Mouse (Mus musculus): ENCODE data around the gene Etnk2.

Gene Etnk2

DNA sequence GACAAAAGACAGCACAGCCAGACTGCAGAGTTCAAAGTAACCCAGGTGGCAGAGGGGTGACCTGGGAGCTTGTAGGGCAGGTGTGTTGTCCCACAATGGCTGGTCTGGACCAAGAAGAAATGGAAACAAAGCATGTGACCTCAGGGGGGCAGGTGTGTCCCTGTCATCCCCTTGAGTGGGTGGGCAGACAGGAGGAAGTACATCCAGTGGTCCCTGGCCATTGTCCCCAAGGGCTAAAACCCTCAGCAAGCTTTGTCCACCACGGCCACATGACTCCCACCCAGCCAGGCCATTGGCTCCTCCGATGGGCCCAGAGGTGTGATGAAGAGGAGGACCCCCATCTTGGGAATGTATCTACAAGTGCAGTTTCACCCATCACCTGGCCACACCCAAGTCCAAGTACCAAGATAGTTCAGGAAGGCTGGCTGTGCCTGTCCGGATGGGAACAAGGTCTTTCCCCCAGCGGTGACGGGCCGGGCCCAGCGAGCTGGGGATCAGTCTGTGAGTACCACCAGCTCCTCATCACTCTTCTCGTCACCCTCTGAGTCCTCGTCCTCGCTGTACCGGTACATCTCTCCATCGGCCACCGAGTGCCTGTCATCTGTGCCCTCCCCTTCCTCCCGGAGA, 19.9 kb downstream of the Etnk2 start:
- DNase-seq, result no peak

DNA sequence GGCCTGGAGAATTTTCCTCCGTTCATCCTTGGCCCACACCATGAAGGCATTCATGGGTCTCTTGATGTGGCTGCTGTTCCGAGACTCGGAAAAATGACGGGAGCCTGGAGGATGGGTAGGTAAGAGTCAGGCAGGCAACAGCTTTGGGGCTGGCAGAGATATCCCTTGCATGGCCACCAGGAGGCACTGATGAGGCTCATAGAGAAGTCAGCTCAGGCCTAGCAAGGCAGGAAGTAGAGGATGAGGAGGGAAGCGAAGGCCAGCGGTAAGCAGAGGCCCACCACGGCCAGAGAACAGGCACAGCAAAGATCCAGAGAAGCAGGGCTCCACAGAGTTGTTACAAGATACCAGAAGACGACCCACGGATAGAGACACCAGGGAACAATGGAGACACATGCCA, 22.1 kb downstream of the Etnk2 start:
- DNase-seq, result peak; percentile 68 to 80

DNA sequence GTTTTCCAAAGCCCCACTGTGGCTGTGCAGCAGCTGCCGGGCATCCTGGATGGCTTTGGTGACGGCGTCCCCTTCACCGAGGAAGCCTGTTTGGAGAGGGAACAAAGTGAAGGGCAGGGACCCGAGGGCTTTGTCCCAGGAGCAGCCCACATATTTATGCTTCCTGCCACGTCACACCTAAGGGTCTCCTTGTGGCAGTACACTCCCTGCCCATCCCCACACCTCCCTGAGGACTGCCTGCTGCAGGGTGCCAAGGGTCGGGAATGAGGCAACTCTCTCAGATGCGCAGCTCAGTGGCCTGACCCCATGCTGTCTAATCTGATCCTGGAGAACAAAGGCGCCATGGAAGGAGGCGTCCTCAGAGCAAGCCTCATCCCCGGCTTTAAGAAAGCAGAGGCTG, 22.8 kb downstream of the Etnk2 start:
- no peak for DNase-seq

DNA sequence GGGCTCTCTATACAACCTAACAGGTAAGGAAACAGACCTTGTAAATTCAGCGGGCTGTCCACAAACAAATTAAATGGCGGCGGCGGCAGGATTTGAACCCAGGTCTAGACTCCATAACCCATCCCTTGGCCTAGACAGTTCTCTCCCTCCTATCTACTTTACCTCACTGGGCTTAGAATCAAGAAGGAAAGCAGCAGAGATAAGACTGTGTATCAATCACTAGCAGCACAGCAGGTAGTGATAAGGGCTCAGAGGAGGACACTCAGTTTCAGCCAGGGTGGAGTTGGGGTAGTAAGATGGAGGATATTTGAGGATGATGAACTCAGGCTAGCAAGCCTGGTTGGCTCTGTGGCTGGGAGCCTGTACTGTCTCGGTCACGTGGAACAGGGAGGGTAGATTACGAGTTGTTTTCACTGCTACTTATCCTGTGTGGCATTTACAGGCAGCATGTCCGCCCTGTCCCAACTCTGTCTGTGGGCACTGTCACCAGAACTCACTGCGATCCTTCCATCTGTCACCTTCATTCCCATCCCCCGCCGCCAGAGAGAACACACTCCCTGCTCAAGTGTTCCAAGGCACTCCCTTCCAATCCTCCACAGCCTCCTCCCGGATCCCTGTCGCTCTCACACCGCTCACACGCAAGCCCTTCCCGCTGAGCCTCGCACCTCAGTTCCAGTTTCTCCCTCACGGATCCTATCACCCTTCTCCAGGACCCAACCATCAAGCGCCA, 24.3 kb downstream of the Etnk2 start:
- no peak for DNase-seq

DNA sequence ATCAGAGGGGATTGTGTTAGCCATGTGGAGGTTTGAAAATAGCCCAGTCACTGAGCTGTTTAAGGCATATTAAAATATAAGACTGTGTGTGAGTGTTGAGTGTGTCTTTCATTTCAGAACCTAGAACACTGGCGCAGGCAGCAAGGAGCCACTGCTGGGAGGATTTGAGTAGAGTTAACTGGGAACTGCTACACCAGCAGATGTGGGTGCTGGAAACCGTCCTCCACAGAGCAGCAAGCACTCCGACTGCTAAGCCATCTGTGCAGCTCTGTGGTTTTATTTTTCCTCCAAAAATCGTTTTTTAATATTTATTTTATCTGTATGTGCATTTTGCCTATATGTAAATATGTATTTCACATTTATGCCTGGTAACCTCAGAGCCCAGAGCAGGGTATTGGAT, 31.3 kb downstream of the Etnk2 start:
- DNase-seq, result no peak

GRCm38 (mm10) chr1:133396693-133397092, 33.3 kb downstream of the Etnk2 start:
- DNase-seq, result no peak

- no peak for DNase-seq
Measured at GRCm38 (mm10) chr1:133397094-133397482, 33.7 kb downstream of the Etnk2 start.

- DNase-seq, result peak in 1 of 2 experiments; percentile 55
Measured at GRCm38 (mm10) chr1:133397483-133398237, 34.3 kb downstream of the Etnk2 start.

GRCm38 (mm10) chr1:133400014-133400725, 36.8 kb downstream of the Etnk2 start:
- no peak for DNase-seq

DNA sequence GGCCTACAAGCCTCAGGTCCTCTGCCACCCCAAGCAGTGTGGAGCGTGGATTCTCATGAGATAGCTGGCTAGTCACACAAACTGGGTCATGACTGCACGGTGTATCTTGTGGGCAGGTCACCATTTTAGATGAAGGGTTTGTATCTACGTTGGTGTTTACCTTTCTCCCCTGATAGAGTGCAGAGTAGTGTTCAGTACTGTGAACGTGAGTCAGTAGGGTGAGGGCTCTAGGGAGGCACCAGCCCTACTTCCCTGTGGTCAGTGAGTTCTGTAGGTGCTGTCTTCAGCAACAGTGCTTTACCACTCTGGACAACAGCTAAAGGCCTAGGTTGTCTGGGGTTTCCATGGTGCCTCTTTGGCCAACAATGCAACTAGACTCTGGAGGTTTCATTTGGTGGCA, 40.6 kb downstream of the Etnk2 start:
- DNase-seq, result no peak

DNA sequence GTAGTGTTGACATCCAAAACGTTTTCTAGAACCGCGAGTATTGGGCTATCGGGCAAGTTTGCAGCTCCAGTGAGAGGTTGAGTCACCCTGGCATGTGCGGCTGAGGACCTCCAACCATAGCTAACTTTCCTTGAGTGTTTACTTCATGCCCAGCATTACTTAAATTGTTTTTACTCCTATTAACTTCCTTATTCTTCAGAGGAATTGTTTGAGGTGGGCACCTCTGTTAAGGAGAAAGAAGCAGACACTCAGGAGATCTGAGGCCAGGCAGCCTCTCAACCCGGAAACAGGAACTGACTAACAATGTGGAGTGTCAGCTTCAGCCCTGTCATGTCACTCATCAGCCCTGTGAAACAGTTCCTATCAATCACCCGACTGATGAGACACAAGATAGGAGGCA, 43.2 kb downstream of the Etnk2 start:
- no peak for DNase-seq

GRCm38 (mm10) chr1:133407436-133407835, 44.1 kb downstream of the Etnk2 start:
- peak in 1 of 2 experiments; percentile 14 for DNase-seq

GRCm38 (mm10) chr1:133408321-133408720, 44.9 kb downstream of the Etnk2 start:
- no peak for DNase-seq

GRCm38 (mm10) chr1:133408880-133409516, 45.6 kb downstream of the Etnk2 start:
- DNase-seq, result peak in 1 of 2 experiments; percentile 10

GRCm38 (mm10) chr1:133409786-133410185, 46.4 kb downstream of the Etnk2 start:
- peak in 1 of 2 experiments; percentile 35 for DNase-seq

GRCm38 (mm10) chr1:133411506-133412147, 48.3 kb downstream of the Etnk2 start:
- no peak for DNase-seq

DNA sequence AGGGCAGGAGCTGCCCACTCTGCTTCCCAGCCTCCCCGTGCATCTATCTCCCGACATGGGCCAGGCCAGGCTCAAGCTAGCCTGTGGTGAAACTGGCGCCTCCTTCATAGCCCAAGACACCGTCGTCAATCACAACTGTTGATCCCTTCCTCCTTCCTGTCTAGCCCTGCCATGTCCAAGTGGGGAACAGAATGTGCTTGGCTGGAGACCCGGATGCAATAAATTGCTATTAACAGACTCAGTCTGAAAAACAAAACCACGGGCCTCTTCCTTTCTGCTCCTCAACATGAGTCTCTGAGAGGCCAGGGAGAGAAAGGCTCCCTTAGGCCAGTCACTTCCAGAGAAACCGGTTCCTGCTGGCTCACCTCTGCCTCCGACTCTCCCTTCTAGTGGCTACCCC, 49.6 kb downstream of the Etnk2 start:
- DNase-seq, result peak; percentile 68 to 73

DNA sequence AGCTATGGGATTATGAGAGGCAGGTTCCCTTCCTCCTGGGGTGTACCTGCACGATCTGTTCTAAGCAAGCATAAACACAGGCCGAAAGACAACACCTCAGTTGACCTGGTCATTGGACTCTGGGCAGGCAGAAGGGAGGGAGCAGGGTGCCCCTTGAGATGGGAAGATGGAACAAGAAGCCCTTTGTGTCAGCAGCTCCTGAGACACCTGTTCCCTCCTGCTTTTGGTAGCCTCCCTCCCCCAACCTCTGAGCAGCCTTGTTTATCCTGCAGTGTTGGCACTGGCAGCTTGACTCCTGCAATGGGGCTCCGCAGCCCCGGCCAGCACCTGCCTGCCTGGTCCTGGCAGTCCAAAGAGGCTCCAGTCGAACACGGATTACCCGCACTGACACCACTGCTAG, 51.7 kb downstream of the Etnk2 start:
- peak; percentile 72 to 82 for DNase-seq

DNA sequence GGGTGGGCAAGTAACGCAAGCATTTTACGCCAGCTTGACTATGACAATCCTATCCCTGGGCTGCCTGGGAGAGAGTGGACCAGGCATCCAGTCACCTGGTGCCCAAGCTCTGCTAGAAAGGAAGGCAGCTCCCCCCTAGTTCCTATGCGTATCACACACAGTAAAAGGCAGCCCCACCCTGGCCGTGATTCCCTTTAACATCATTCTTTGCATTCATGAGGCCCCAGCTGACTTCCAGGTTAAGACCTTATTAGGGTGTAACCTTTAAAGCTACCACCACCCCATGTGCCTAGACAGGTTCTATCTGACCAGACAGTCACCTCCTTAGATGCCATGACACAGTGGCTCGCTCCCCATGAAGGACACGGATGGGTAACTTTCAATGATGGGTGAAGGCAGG, 52.1 kb downstream of the Etnk2 start:
- DNase-seq, result no peak

DNA sequence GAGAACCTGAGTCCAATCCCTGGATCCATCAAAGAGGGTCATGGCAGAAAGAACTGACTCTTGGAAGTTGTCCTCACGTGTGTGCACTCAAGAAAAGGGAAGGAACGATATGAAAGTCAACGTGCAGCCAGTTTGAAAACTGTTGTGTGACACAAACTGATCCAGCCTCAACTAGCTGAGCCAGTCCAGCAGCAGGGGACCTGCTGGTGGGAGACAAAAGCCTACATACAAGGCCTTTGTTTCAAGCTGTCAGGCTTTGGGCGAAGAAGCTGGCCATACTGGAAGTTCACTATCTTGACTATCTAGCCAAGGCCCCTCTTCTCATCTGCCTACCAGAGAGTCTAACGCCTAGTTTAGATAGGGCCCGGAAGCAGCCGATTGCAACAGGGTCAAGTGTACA, 53.1 kb downstream of the Etnk2 start:
- no peak for DNase-seq

DNA sequence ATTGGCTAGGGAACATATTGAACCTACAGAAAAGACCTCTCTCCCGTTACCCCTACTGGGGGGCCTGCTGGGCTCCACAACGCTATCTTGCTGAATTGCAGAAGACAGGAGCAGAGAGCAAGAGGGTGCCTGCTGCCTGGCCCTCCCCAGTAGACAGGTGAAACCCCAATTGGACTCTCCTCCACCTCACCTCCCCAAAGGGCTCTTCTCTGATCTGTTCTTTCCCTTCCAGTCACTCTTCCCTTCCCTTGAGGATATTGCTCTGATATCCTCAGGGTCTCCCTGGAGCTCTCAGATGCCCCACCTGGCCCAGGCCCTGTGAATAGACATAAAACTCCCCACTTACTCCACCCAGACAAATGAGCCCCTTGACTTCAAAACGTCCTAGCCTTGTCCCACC, 53.7 kb downstream of the Etnk2 start:
- no peak for DNase-seq

- no peak for DNase-seq
Measured at GRCm38 (mm10) chr1:133417539-133417938, 54.2 kb downstream of the Etnk2 start.

Data from kidney, adult 8-10 months (tissue).